Mouse (Mus musculus) bone marrow macrophage, adult 2 months (primary cell): ENCODE measurements around the gene C1qb.

Experiments
- CTCF ChIP-seq: IDR thresholded peaks from 2 replicates; pipeline ENCODE4 v1.5.1; 2012; ENCODE audit warnings: low read depth, mild to moderate bottlenecking, low read length, moderate library complexity
- POLR2A ChIP-seq: IDR thresholded peaks from 2 replicates; pipeline ENCODE4 v1.6.1; 2012; ENCODE audit warnings: mild to moderate bottlenecking, low read depth, low read length, borderline replicate concordance

GRCm38 (mm10) chr4:136895861-136896260 is 9.9 kb upstream of the C1qb start:
- TF ChIP-seq CTCF, result no peak
- no peak for TF ChIP-seq POLR2A
